Mouse (Mus musculus) gastrocnemius, postnatal 36 days (tissue): Measurements from ENCODE around the gene Atrnl1. TPM values are rescaled to one million over a fixed set of nuclear protein-coding genes. Genes with fewer than 3 reads are reported as not detected.
A peak's percentile ranks its signal among the peaks of the same experiment; 100 is the strongest.
"Not testable (repeated sequence)": the region's sequence is repeated elsewhere in the genome, so short reads cannot be mapped to it uniquely, and the experiment has no call there.

Experiments
- DNase-seq, 2 experiments: peaks; one replicate each; pipeline ENCODE4 v3.0.0; 2022
- intact Hi-C: fragments of 180-260 bp; cut with DNase I; formaldehyde crosslinking; loops from one replicate; pipeline ENCODE4 v1.15.1; 2025
- total RNA-seq, 2 experiments: library from RNA; stranded (reverse); gene quantifications; 2 replicates each; pipeline ENCODE4 v1.2.3; 2021

Gene Atrnl1
- total RNA-seq, 2 experiments from 2014 or later, result 6.4 to 6.8 TPM

DNA sequence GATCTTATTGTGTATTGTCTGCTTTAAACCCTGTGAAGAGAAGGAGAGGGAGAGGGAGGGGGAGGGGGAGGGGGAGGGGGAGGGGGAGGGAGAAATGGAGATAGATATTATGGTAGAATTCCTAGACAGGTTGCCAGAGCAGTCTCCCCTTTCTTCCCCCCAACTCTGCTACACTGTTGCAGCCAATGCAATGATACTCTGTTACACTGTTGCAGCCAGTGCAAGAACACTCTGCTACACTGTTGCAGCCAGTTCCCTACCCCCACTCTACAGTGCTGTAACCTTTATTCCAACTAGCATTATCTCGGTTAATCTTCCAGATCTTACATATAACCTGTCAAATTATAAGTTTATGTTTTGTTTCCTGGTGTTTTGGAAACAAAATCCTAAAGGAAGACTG lies 400.8 kb downstream of the Atrnl1 start:
- intact Hi-C loops, result no loop called here
- no peak for DNase-seq

DNA sequence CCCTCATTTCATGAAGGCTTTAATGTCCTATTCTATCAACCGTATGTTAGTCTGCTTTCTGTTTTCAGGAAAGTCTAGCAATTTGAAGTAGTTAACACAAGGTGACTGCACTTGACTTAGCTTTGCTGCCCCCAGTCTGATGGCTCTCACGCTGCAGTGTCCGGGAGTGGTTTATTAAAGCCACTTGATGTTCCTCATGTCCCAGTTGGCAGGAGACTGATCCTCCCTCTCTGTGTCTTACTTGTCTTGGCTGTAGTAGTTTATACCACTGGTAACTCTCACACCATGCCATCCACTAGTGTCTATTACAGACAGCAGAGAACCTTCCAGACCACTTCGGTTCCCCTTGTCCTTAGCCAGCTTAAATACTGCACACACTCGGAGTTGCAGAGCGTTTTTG lies 404.9 kb downstream of the Atrnl1 start:
- intact Hi-C loops, result no loop called here
- DNase-seq, result no peak

DNA sequence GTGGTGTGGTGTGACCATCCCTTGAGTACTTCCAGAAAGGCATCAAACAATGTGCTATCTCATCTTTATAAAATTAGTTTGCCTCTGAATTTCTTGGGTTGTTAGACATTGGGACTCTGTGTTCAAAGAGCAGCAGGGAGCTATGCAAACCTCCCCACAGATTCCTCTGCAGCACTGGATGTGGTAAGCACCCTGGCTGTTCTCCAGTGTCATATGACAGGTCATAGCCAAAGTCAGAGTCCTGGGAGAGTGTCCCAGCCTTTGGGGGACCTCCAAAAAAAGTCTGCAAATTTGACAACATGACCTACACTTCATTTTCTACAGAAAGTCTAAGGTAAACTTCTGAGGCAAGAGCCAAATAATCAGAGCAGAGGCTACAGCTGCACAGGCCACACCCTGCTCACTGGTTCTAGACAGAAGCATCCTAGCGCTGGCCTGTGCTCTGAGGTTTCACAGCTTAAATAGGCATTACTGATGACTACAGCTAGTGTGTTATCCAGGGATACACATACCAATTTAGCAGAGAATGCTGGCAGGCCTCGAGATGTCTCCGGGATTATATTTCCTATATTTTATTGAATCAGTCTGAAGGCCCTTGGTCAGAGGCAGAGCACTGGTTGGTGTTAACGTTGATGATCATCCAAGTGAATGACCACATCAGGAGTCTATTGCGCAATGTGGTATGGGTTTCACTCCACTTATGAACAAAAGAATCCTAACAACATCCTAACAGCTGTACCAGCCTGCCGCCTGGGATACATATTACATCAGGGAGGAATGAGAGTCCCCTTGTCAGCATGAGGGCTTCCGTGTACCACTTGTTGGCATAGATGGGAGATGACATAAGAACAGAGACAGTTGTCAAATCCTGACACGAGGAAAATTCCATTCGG lies 406.0 kb downstream of the Atrnl1 start:
- intact Hi-C loops, result no loop called here
- DNase-seq, result peak; percentile 24 to 28

DNA sequence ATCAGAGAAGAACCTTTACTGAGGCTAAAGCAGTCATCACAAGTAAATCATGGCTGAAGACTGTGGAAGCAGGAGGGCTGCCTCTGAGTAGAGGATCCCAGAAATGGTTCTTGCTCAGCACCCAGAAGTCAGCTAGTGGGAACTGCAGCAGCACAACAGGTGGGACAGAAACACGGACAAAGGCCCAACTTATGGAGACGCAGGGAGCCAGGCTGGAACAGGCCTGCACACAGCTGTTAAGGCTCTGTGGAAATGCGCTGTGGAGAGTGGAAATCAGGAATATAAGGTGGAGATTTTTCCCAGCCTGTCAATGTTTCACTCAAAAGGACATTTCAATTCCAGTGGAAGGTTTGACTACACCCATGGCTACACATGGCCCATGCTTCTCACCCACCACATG lies 406.6 kb downstream of the Atrnl1 start:
- DNase-seq, result no peak
- intact Hi-C loops, result no loop called here

DNA sequence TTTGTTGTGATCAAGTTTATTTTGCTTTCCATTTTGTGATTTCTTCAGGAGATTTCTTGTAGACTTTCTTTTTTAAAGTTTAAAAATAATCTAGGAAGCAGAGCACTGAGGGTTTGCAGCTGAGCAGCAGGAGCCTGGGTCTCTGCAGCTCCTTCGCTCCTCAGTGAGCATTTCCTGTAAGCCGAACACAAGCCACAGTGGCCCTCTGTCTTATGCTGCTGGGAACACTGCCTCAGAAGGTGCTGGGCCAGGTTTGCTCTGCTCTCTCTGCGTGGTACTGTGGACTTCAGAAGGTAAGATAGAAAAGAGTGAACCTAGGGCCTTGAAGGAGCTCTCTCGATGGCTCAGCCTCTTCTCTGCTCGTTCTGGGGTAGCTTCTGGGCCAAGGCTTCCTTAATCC lies 407.9 kb downstream of the Atrnl1 start:
- DNase-seq, result no peak
- intact Hi-C loops, result no loop called here

DNA sequence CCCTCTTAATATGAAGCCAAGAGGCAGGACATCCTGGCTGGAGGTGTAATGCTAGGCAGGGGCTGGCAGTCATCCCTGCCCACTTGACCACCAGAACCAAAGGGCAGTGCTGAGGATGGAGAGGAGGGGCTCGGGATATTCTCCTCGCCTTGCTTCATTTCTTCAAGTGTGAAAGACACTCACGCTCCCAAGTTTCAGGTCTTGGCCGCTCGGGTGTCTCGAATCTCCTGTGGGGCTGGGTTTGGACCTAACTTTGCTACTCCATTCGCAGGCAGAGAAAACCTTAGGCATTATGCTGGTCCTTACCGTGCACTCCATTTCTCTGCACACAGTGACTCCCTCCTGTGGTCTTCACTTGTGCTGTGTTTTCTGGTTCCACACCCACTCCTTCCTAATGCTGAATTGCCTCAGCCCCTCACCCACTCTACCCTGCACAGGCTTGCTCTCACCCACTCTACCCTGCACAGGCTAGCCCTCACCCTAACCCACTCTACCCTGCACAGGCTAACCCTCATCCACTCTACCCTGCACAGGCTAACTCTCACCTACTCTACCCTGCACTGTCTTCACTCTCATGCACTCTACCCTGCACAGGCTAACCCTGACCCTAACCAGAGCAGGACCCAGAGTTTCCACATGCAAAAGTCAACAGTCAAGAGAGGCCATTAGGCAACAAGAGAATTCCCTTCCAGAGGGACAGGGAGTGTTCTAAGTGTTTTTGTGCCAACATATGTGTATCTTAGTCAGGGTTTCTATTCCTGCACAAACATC lies 410.9 kb downstream of the Atrnl1 start:
- intact Hi-C loops, result no loop called here
- no peak for DNase-seq

DNA sequence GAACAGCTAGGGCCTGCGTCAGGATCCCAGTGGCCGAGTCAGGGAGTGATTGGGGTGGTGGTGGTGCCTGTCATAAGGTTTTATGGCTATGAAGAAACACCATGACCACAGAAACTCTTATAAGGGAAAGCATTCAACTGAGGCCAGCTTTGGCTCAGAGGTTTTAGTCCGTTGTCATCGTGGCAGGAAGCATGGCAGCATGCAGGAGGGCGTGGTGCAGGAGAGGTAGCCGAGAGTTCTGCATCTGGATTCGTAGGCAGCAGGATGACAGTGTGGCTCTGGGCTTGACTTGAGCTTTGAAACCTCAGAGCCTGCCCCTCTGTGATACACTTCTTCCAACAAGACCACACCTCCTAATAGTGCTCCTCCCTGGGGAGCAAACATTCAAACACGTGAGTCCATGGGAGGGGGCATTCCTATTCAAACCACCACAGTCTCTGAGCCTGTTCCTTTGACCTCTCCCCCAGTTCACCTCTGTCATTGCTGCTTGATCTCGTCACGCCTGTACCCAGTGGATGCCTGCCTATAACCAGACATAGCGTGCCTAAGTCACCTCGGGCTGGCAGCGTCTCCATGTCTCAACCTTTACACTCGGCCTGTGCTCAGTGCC lies 412.5 kb downstream of the Atrnl1 start:
- intact Hi-C loops, result no loop called here
- no peak for DNase-seq

DNA sequence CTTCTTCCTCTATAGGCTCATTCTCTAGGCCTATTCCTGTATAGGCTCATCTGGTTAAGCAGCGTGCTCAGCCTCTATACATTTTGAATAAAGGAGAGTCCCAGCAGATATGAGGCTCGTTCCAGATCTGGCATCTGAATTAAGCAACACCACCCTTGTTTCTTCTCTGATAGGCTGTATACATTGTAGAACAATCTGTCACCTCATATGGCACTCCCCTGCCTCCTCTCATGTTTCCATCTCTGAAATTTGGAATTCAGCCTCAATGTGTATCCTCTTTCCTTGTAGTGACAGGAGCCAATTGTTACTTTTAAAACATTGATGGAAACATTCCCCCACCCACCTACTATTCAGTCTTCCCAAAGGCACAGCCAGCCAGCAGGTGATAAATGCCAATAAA lies 414.2 kb downstream of the Atrnl1 start:
- no peak for DNase-seq
- intact Hi-C loops, result no loop called here

DNA sequence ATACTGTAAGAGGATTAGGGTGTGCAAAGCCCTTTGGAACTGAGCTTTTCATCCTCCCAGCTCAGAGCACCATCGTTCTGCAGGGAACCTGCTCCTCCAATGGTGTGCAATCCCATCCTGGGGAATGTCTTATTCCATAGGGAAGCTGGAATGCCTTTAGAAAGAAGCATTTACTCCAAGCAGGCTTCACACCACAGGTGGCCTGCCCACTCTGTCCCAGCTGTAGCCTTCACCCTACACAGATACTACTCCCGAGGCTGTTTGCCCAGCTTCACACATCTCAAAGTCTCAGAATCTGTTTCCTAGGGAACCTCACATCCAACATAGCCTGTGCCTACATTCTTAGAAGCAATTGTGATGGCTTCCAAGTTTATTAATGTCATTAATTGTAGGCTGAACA lies 418.8 kb downstream of the Atrnl1 start:
- DNase-seq, result no peak
- intact Hi-C loops, result no loop called here

DNA sequence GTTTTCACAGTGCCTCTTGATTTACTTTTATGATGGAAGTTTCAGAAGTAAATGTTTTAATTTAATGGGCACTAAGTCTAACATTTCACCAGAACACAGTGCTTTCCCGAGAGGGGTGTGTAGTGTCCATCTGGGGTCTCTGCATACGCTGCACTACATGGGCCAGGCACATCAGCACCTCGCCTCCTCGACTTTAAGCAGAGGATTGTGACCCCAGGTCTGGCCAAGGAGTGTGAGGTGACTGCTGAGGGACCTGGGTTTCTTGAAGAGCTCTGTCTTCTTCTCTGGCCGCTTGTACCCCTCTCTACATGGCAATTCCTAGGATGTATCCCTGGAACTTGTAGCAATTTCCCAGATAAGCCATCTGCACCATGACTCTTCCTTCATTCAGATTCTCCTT lies 422.4 kb downstream of the Atrnl1 start:
- intact Hi-C loops, result no loop called here
- DNase-seq, result no peak

DNA sequence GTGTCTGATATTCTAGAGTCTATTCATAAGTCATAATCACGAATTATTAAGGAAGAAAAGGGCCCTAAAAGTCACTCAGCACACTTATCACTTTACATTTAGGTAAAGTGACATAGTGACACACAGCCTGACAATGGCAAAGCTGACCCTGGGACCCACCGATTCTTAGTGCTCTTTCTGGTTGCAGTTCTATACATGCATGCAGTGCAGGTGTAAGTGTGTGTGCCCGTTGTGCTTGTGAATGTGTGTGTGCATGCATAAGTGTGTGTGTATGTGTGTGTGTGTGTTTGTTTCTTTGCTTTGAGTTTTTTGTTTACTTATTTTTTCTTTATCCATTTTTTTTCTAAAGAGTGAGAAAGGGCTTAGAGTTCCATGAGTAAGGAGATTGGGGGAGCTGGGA lies 425.3 kb downstream of the Atrnl1 start:
- DNase-seq, result no peak
- intact Hi-C loops, result no loop called here

DNA sequence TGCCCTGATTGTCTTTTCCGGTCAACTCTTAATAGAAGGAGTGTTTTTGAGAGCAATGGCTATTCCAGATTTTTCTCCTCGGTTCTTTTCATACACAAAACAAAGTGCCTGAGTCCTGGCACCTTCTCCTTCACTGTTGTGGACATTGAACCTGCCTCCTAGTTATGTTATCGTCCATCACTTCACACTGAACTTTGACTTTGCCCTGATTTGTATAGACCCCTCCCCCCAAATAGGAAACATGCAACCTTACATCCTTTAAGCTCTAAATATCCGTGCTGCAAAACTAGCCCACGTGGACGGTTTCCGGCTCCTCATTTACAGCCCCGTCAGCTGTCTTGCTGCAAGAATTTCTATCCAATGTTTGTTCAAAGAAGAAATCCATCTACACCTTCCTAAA lies 432.3 kb downstream of the Atrnl1 start:
- intact Hi-C loops, result no loop called here

DNA sequence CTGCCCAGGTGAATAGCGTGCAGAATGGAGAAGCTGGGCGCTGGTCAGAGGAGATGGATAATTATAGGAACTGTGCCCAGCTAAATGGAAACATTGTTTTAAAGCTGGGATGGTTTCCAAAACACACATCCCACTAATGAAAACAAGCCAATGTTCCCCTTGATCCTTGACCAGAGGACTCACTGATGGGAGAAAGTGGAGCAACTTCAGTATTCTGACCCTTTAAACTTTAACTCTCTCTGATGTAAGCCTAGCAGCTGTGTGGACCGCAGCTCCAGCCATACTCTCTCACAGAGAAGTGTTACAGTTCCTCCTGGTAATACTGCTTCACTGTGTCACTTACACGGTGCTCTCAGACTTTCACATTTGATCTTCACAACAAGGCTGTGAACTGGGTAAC lies 432.7 kb downstream of the Atrnl1 start:
- DNase-seq, result no peak
- intact Hi-C loops, result no loop called here

More for the DNA sequence above, 432.3 kb downstream of the Atrnl1 start:
- DNase-seq, result no peak

DNA sequence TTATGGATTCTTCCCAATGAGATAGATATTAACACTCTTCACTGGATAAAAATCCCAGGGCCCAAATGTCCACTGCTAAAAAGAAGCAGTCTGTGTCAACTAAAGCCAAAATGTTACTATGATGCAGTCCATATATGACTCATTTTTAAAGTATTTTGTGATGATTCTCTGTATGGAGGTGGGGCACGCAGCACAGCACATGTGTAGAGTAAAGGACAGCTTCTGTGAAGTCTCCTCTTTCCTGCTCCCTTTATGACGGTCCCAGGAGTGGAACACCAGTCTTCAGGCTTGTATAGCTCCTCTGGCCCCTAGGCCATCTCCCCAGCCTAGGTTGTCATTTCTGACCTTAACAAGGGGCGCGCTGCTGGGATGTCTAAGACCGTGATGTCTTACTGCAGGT lies 434.0 kb downstream of the Atrnl1 start:
- intact Hi-C loops, result no loop called here
- no peak for DNase-seq

DNA sequence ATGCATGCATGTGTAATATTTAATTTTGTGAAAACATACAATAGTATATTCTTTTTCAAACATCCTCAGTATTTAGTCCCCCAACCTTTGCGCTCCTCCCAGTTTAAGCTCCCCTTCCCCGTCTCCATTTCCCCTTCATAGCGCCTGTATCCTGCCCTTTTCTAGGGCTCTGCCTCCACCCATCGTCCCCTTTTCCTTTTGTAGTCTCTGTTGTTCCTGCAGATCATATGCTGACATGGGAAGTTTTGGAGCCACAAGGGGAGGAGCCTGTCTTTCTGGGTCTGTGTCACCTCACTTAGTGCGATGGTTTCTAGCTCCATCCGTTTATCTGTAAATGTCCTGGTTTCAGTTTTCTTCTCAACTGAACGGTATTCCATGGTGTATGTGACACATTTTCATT lies 435.8 kb downstream of the Atrnl1 start:
- no peak for DNase-seq
- intact Hi-C loops, result no loop called here

DNA sequence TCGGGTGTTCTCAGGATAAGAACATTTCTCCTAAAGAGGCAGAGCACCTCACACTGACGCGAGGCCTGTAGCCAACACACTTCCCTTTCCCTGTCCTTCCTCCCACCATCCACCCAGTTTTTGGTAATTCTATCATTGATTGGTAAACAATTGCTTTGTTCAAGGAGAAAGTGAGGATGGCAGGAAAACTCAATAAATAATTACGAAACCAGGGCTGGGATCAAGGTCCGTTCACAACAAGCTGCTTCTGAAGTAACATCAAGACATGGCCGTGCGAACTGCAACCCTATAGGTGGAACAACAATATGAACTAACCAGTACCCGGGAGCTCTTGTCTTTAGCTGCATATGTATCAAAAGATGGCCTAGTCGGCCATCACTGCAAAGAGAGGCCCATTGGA lies 439.6 kb downstream of the Atrnl1 start:
- intact Hi-C loops, DNase-seq: not testable (repeated sequence)

DNA sequence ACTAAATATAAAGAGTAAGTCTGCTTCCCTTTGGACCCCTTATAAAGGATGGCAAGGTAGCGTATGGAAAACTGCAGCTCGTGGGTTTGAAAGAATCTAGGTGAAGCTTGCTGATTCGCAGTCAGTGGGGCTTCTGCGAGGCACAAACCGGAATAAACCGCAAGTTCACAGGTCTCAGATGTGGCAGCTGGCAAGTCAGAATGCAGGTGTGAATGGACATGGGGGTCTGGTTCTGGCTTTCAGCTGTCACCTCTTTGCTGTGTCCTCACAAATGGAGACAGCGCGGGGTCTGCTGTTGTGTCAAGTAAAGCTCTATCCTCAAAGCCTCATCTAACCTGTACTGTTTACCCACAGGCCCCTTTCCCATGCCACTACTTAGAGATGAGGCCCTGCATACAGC lies 440.2 kb downstream of the Atrnl1 start:
- intact Hi-C loops, result no loop called here
- no peak for DNase-seq

DNA sequence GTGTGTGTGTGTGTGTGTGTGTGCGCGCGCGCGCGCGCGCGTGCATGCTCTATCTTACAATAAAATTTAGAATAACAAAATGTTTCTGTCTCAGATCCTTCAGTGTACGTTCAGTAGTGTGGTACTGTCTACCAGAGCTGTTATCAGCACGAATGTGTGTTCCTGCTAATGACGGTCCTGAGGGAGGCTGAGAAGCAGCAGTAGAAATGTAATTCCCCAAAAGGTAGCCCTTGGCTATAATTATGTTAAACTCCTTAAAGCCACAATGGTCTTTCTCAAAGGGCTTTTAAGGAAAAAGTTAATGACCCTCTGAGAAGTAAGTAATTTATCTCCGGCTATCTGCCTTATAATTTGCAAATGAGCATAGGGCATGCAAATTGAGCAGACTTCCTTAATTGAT lies 441.1 kb downstream of the Atrnl1 start:
- no peak for DNase-seq
- intact Hi-C loops, result no loop called here

DNA sequence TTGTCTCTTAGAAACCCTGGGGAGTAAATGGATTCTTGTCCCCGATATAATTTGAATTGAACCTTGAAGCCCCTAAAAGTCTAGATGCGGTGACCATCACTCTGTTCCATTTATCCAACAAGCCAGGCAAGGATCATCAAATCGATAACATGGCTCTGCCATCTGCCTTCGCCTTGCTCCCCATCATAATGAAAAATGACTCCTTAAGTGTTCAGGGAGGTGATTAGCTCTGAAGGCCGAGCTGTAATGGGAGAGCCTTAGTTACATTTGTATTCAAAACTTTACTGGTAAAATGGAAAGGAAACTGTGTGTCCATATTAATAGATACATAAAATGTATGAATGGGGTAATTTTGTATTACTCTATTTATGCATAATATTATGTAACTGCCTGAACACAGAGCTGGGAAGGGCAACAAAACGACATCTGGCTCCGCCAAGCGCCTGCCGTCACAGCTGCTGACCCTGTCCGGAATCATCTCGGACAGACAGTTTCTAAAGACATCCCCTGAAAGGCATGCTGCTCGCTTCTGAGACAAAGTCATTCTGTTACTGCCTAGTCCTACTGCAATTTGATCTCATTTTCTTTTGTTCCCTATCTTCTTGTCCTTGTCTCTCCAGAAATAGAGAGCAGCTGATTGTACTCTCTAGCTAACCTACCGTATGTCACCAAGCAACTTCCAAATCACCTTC lies 441.8 kb downstream of the Atrnl1 start:
- DNase-seq, result no peak
- intact Hi-C loops, result no loop called here

DNA sequence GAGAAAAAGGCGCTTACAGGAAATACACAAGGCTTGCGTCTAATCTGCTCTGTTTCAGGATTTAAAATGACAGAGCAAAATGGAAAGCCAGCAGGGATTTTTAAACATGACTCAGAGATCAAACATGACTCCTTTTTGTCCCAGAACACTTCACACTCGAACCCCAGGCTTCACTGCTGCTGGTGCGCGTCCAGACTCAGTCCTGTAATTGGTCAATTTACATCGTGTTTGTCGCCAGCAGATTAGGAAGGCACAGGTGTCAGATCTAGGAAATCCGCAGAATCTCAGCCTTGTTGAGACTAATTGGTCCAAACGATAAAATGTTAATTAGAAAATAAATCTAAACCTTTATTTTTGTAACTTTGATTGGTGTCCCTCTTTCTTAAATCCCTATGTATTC lies 448.9 kb downstream of the Atrnl1 start:
- DNase-seq, result no peak
- intact Hi-C loops, result no loop called here
